Mouse (Mus musculus) heart, embryonic 11.5 days (tissue): ENCODE data around the gene Pla2g4a. TPM values are rescaled to one million over a fixed set of nuclear protein-coding genes. Genes with fewer than 3 reads are reported as not detected.
"Not testable (repeated sequence)": the region's sequence is repeated elsewhere in the genome, so short reads cannot be mapped to it uniquely, and the experiment has no call there.

Experiments
- ATAC-seq: fragments of 200-750 bp; cut with Nextera tagmentation; replicated peaks from 2 replicates; pipeline ENCODE4 v1.8.0; 2017; ENCODE audit warnings: moderate library complexity; ENCODE audit not compliant: insufficient number of reproducible peaks, low FRiP score, low TSS enrichment
- H3K27ac ChIP-seq: fragments of 300-500 bp; sonication (generic); 2 replicates; pipeline ENCODE4 v1.5.1; 2014; ENCODE audit warnings: mild to moderate bottlenecking, low read depth, low read length
- H3K27me3 ChIP-seq: fragments of 300-500 bp; sonication (generic); 2 replicates; pipeline ENCODE4 v1.6.1; 2014; ENCODE audit warnings: mild to moderate bottlenecking, low read length, mixed read lengths; ENCODE audit not compliant: control insufficient read depth, insufficient read depth
- H3K36me3 ChIP-seq: fragments of 300-500 bp; sonication (generic); 2 replicates; pipeline ENCODE4 v1.6.1; 2014; ENCODE audit warnings: mild to moderate bottlenecking, low read length, moderate library complexity, mixed read lengths; ENCODE audit not compliant: control insufficient read depth, insufficient read depth
- H3K4me1 ChIP-seq: fragments of 300-500 bp; sonication (generic); 2 replicates; pipeline ENCODE4 v1.6.1; 2014; ENCODE audit warnings: low read length; ENCODE audit not compliant: control insufficient read depth, insufficient read depth
- H3K4me2 ChIP-seq: fragments of 300-500 bp; sonication (generic); 2 replicates; pipeline ENCODE4 v1.6.1; 2014; ENCODE audit warnings: mild to moderate bottlenecking, moderate library complexity
- H3K4me3 ChIP-seq: fragments of 300-500 bp; sonication (generic); 2 replicates; pipeline ENCODE4 v1.5.1; 2014; ENCODE audit warnings: low read depth, low read length
- H3K9ac ChIP-seq: fragments of 300-500 bp; sonication (generic); 2 replicates; pipeline ENCODE4 v1.6.1; 2014; ENCODE audit warnings: mild to moderate bottlenecking, low read depth, low read length, moderate library complexity
- H3K9me3 ChIP-seq: fragments of 300-500 bp; sonication (generic); replicated peaks from 2 replicates; pipeline ENCODE4 v1.6.1; 2016; ENCODE audit warnings: low read length; ENCODE audit not compliant: control insufficient read depth
- WGBS: fragments of 180-500 bp; shearing (Covaris S2); extraction: QIAGEN DNeasy Blood & Tissue Kit; methylation state at CpG from one replicate; pipeline ENCODE4 v1.1.7; 2014; ENCODE audit not compliant: insufficient replicate concordance; 5-methylcytosine and 5-hydroxymethylcytosine counted together
- polyA plus RNA-seq: library from polyadenylated mRNA; unstranded; fragments of >200 nt; fragmentation: Nextera tagmentation; extraction: Ambion mirVana; gene quantifications from 2 replicates; pipeline ENCODE4 v1.2.1, GENCODE M21; 2014

The Pla2g4a gene
- polyA plus RNA-seq, 1 experiment from 2014 or later: 8.3 TPM

DNA sequence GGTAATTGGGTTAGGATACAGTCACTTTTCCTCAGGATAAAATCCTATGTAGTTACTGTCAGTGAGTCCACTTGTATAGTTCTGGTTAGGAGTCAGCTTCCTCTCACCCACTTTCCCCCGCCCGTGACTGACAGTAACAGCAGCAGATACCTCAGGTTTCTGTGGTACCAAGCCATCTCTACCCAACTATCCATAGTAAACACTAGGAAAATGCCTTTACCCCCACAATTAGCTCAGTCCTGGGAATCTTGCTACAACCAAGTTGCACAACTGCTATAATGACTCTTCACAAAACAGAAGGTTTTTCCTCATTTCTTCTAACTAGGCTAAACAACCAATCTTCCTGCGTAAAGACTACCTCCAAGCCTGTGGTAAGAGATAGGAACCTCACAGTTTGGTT is 14.7 kb downstream of the Pla2g4a start:
- Histone ChIP-seq H3K4me1 (no peaks in the 10 kb centered on the region), H3K27me3 (no peaks in the 10 kb centered on the region), H3K4me3 (no peak overlapping the region), H3K27ac (no peak overlapping the region), H3K4me2 (no peak overlapping the region), H3K9me3 (no peaks in the 10 kb centered on the region), H3K9ac (no peak overlapping the region), H3K36me3 (no peaks in the 10 kb centered on the region)
- no peak for ATAC-seq
- WGBS: 85% methylated on average over 3 of the region's 3 CpGs

DNA sequence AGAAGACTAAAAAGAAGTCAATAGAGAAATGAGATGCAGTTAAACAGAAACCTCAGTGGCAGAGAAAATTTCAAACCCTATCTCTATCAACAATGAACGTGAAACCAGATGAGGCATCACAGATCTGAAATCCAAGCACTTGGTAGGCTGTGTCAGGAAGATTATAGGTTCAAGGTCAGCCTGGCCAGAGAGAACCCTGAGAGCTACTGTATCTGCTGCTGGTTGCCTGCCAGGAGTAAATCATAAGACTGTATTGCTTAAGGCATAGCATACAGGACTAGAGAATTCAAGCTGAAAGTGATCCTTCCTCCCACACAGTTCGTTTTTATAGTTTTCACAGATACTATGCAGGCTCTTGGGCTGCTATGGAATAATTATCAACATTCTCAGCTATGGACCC is 17.5 kb downstream of the Pla2g4a start:
- no peak overlapping the region for H3K4me2 ChIP-seq
- no peak for ATAC-seq
- H3K27ac ChIP-seq: no peak overlapping the region
- H3K4me1 ChIP-seq: no peaks in the 10 kb centered on the region
- H3K4me3 ChIP-seq: no peak overlapping the region
- WGBS: 60% methylated on average over 2 of the region's 2 CpGs
- no peaks in the 10 kb centered on the region for H3K9me3 ChIP-seq
- no peaks in the 10 kb centered on the region for H3K36me3 ChIP-seq
- H3K27me3 ChIP-seq: no peaks in the 10 kb centered on the region
- no peak overlapping the region for H3K9ac ChIP-seq

DNA sequence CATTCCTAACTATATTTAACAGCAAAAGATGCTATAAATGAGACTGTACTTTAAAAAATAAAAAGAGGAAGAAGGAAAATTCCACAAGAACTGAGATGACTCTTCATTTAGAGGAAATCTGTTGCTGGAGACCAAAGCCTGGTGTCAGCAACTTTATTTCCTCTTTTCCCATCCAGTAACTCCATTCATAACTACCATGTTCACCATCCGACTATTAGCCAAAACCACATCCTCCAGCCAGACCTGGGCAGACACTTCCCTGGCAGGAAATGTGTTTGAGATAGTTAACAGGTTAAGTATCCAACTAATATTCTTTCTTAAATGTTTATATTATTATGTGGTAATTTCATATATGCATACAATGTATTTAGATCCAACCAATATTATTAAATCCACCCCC is 20.8 kb downstream of the Pla2g4a start:
- Histone ChIP-seq H3K4me3 (no peak overlapping the region), H3K27ac (no peak overlapping the region), H3K4me2 (no peak overlapping the region), H3K9me3 (no peaks in the 10 kb centered on the region), H3K9ac (no peak overlapping the region), H3K36me3 (no peaks in the 10 kb centered on the region), H3K4me1 (no peaks in the 10 kb centered on the region), H3K27me3 (no peaks in the 10 kb centered on the region)
- 81% methylated on average over 1 of the region's 1 CpGs for WGBS
- no peak for ATAC-seq

DNA sequence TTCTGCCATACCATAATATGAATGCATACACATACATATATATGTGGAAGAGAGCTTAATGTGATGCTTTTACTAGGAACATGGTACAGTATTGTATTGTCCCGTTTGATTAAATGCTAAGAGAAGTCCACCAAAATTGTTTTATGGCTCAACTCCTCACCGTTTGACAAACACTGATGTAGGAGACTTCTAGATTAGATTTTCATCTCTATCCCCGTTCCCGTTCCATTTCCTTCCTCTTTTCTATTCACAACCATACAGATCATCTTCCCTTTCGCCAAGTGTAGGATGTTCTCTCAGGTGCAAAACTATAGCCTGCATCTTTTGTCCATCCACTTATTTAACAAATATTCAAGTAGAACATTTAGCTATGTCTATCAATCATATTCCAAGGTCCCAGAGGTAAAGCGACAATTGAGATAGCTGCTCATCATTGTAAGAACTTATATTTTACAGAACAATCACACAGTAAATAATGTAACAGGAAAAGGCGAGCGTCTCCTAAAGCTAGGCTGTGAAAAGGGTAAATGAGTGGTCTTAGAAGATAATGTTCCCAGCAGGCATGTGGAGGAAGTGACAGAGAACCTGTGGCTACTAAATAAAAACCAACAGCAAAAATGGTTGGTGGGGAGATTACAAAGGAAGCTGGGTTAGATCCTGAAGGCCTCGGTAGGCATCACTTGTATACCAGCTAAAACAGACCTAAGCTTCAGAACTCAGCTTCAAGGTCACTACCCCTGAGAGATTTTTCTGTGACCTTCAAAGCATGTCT is 21.6 kb downstream of the Pla2g4a start:
- H3K36me3 ChIP-seq: no peaks in the 10 kb centered on the region
- no peaks in the 10 kb centered on the region for H3K27me3 ChIP-seq
- no peak overlapping the region for H3K4me3 ChIP-seq
- H3K9ac ChIP-seq: no peak overlapping the region
- no peak for ATAC-seq
- no peaks in the 10 kb centered on the region for H3K4me1 ChIP-seq
- H3K4me2 ChIP-seq: no peak overlapping the region
- no peaks in the 10 kb centered on the region for H3K9me3 ChIP-seq
- WGBS: 70% methylated on average over 9 of the region's 9 CpGs
- no peak overlapping the region for H3K27ac ChIP-seq

DNA sequence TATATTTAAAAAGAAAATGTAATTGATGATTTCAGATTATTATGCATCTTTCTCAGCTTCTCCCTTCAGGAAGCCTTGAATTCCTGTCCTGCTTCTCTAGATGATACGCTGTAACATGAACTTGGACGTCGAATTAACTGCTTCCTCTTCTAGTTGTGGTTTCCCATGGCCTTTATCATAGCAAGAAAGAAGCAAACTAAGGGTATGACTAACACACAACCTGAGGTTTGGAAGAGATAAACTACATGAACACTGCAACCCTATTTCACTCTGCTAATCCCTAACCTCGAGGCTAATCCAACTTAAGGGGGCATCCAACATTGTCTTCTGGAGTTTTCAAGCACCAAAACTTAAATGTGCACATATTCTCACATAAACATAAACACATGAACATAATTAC is 23.3 kb downstream of the Pla2g4a start:
- no peak for ATAC-seq
- Histone ChIP-seq H3K9ac (no peak overlapping the region), H3K4me3 (no peak overlapping the region), H3K27ac (no peak overlapping the region), H3K36me3 (no peaks in the 10 kb centered on the region), H3K9me3 (no peaks in the 10 kb centered on the region), H3K4me1 (no peaks in the 10 kb centered on the region), H3K27me3 (no peaks in the 10 kb centered on the region), H3K4me2 (no peak overlapping the region)
- WGBS: 65% methylated on average over 4 of the region's 4 CpGs

DNA sequence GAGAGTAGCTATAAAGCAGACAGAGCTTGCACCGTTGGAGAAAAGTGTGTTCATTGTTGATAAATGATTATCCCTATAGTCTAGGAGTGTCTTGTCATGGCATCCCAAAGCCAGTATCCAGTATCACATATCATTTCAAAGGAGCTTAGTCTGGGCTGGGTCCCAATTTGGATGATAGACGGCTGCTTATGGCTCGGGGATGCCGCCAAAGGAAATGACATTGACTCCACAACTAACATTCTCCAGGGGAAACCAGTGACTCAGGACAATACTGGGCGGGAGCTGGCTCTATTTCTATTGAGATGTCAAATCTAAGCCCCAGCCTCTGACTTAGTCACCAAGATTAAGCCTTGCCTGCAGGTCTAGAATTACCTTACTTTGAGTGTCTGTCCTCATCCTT is 31.9 kb downstream of the Pla2g4a start:
- Histone ChIP-seq H3K4me1 (no peaks in the 10 kb centered on the region), H3K4me3 (no peak overlapping the region), H3K36me3 (no peaks in the 10 kb centered on the region), H3K27ac (no peak overlapping the region), H3K4me2 (no peak overlapping the region), H3K9ac (no peak overlapping the region), H3K27me3 (no peaks in the 10 kb centered on the region), H3K9me3 (no peaks in the 10 kb centered on the region)
- WGBS: 72% methylated on average over 5 of the region's 5 CpGs
- ATAC-seq: no peak

DNA sequence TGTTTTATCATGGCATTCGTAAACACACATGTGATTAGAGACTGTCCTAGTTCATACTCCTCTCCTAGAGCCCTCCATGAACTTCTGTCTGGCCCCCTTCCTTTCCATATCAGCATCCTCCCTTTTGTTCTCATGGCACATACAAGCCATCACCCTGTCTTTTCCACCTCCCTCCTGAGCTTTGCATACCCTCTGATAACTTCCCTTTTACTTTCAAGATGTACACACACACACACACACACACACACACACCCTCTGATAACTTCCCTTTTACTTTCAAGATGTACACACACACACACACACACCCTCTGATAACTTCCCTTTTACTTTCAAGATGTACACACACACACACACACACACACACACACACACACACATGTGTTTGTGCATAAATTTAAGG is 37.4 kb downstream of the Pla2g4a start:
- H3K4me1 ChIP-seq, H3K4me2 ChIP-seq, H3K27ac ChIP-seq, H3K9ac ChIP-seq, H3K27me3 ChIP-seq, H3K9me3 ChIP-seq, H3K4me3 ChIP-seq, ATAC-seq, H3K36me3 ChIP-seq: not testable (repeated sequence)
- WGBS: 68% methylated on average over 1 of the region's 1 CpGs

DNA sequence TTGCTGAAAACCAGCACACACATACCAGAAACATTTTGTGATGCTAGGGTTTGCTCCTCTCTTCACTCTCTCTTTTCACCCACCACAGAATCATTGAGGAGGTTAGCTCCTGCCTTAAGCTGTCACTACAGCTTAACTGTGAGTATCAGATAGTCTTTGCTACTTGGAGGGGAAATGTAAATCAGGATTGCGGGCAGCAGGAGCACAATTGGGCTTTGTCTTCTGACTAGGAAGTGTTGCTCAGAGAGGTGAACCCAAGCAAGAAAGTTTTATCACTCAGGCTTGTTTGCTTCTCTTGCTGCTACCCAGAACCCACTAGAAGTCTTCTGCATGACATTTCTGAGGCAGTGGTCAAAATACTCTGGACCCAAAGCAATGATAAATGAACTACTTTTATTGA is 38.9 kb downstream of the Pla2g4a start:
- Histone ChIP-seq H3K4me1 (no peaks in the 10 kb centered on the region), H3K4me2 (no peak overlapping the region), H3K4me3 (no peak overlapping the region), H3K9ac (no peak overlapping the region), H3K27me3 (no peaks in the 10 kb centered on the region), H3K27ac (no peak overlapping the region), H3K36me3 (no peaks in the 10 kb centered on the region), H3K9me3 (no peaks in the 10 kb centered on the region)
- ATAC-seq: no peak
- WGBS: 57% methylated on average over 1 of the region's 1 CpGs

DNA sequence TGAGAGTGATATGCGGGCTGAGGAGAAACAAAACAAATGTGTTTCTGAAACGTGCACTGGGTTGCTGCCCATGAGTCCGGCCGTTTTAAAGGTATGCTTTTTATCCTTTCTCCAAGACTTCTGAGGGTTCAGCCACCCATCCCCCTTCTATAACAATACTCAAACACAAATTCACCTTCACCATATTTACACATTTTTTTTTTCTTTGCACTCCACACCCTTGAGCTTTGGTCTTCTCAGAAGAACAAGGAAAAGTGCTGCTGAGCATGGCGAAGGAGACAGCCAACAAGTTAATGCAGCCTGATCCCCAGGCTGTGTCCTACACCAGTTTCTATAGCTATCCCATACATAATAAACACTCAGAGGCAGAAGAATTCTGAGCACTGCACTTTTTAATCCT is 39.8 kb downstream of the Pla2g4a start:
- Histone ChIP-seq H3K4me3 (no peak overlapping the region), H3K9me3 (no peaks in the 10 kb centered on the region), H3K4me1 (no peaks in the 10 kb centered on the region), H3K27me3 (no peaks in the 10 kb centered on the region), H3K27ac (no peak overlapping the region), H3K9ac (no peak overlapping the region), H3K4me2 (no peak overlapping the region), H3K36me3 (no peaks in the 10 kb centered on the region)
- no peak for ATAC-seq
- 80% methylated on average over 5 of the region's 5 CpGs for WGBS
